Mouse (Mus musculus): ENCODE measurements around the gene Eepd1. TPM values are rescaled to one million over a fixed set of nuclear protein-coding genes. Genes with fewer than 3 reads are reported as not detected.
"Not testable (repeated sequence)": the region's sequence is repeated elsewhere in the genome, so short reads cannot be mapped to it uniquely, and the experiment has no call there.

Gene Eepd1
- total RNA-seq (2021): 10 to 100 TPM; 43.5 to 72.8 TPM
- long read RNA-seq, experiment 1, transcript Eepd1-201 (8 exons, 2,723 nt): major isoform, 142 of 168 reads
- long read RNA-seq, experiment 1, partial matches to known transcripts: 5 of 168 reads
- long read RNA-seq, experiment 1, other reads (novel, unspliced or antisense): 21 of 168 reads
- long read RNA-seq, experiment 2, transcript Eepd1-201 (8 exons, 2,723 nt): major isoform, 175 of 222 reads
- long read RNA-seq, experiment 2, partial matches to known transcripts: 31 of 222 reads
- long read RNA-seq, experiment 2, other reads (novel, unspliced or antisense): 16 of 222 reads

DNA sequence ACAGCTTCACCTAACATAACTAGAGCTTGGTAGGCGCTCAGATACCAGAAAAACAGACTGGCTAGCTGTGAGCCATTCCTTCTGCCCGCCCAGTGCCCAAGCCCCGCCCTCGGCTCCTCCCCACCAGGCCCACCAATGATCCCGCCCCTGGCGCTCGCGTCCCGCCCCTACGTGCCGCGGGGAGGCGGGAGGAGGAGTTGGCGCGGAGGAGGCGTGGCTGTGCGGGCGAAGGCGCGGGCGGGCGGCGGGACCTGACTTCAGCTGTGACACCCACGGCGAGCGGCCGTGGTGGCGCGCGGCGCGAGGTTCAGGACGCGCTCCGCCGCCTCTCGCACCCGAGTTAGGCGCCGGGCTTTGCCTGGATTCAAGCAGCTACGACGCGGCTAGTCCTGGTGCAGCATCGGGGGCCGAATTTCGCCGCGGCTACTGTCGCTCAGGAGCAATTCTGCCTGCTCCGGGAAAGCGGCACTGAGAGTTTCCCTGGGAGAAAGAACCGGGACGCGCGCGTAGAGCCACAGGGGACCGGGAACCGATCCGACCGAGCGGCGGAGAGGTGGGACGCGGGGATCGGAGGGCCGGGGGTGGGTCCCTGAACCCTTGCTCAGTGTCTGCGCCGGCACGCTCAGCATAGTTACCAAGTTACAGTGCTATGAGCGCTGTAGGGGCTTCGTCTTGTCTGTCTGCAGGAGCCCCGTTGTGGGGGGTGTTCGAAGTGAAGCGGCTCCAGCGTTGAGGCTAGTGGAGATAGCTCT lies at the start of gene Eepd1:
Gene Eepd1 (plus strand): TSS at position 204 of the 752 bp plus-strand sequence.
- intact Hi-C loops (cut with DNase I; ENCODE audit: low total_unique reads): loop anchor here (10.0 kb wide), 2 partner anchors 103 to 167 kb away; no protein-coding TSS in a partner anchor

DNA sequence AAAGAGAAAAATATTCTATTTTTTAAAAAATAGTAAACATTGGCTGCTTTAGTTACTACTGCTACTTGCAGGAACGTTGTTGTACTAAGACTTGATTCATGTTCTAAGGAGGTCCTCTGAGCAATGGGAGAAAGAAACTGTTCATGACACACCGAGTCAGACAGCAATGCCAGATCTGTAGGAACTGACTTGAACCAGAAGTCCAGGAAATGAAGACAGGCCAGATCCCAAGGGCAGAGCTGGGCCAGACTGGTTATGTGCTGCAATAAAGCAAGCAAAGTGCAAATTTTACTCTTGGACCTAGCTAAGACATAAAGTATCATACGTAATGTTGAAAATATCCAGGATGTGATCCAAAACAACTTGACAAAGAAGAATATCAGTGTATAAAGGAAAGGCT lies 42.5 kb upstream of the Eepd1 start:
- DNase-seq: no peak
- intact Hi-C loops (cut with DNase I; ENCODE audit: low total_unique reads): no loop called here

More for the DNA sequence above, at the start of gene Eepd1:
- peak; percentile 98 for DNase-seq

DNA sequence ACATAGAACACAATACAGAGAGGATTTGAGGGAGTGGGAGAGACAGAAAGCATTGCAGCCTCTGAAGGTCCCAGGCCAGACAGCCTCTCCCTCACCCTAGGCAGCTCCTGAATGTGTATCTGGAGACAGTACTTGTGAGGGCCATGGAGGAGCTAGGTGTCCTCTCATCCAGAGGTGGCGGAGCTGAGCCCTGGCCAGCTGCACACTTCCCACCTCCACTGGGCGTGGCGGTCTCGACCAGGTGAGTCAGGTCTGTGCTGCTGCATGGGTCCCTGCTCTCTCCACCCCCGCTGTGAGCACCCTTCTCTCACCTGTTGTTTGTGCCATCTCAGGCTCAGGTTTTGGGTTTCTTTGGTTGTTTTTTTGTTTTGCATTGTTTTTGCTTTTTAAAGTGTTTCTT lies 41.3 kb upstream of the Eepd1 start:
- DNase-seq; intact Hi-C loops (cut with DNase I; ENCODE audit: low total_unique reads): not testable (repeated sequence)

DNA sequence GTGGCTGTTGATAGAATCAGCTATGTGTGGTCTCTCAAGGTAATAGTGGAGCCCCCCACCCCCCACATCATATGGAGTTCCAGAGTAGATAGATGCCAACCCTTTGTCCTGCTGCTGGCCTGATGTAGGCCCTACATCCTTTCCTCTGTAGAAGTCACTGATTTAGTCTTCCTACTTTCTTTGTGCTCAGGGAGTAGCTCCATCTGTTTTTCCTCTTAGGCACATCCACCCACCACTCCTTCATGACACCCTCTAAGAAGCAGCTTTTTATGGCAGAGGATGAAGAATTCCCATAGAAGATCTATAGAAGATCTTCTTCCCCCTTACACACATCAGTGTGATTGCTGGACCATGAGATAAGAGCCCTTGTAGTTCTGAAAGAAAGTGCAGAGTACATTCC lies 39.3 kb upstream of the Eepd1 start:
- intact Hi-C loops (cut with DNase I; ENCODE audit: low total_unique reads): no loop called here
- no peak for DNase-seq

DNA sequence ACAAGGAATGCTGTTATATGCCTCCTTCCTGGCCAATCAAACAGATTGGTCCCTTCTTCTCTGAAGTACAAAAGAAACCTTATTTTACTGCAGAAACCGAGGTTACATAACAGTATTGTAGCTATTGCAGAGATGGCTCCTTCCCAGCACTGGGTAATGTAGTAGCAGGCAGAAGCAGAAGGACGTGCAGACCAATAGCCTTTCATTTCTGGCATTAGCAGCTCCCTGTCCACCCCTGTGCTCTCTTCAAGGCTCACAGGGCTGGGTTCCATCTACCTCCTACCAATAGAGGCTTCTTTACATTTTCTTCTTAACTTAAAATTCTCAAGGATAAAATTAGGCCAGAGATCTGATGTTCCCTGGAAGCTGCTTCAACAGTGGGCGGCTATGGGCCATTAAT lies 38.3 kb upstream of the Eepd1 start:
- no peak for DNase-seq
- intact Hi-C loops (cut with DNase I; ENCODE audit: low total_unique reads): no loop called here

DNA sequence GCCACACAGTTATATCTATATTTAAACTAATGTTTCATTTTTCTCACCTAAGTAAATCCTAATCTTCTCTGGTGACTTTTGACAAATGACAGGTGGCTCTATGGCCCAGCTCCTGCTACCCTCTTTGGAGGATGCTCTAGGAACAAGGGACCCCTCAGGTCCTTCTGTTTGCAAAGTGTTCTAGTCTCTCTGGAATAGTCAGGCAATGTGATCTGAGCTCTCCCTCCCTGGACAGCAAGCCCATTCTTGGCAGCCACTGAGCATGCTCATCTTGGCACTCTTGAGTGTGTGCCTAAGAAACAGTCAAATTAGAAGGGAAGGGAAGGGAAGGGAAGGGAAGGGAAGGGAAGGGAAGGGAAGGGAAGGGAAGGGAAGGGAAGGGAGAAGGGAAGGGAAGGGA lies 37.8 kb upstream of the Eepd1 start:
- intact Hi-C loops (cut with DNase I; ENCODE audit: low total_unique reads): no loop called here
- DNase-seq: no peak

DNA sequence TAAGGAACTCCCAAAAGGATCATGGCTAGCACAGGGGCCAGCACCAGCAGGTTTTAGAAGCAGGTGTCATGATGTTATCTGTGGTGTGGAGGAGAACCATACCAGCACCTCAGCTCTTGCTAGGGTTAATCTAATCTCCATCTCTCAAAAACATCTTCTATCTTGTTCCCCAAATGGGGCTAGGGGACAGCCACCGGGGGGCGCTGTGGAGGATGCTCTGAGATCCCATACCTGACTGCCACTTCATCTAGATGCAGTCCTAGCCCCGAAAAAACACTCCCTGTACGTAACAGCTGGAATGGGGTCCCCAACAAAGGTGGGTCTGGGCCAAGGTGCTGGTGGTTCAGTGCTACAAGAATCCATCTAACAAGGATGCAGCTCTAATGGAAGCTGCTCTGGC lies 31.0 kb upstream of the Eepd1 start:
- intact Hi-C loops (cut with DNase I; ENCODE audit: low total_unique reads): no loop called here
- DNase-seq: no peak

DNA sequence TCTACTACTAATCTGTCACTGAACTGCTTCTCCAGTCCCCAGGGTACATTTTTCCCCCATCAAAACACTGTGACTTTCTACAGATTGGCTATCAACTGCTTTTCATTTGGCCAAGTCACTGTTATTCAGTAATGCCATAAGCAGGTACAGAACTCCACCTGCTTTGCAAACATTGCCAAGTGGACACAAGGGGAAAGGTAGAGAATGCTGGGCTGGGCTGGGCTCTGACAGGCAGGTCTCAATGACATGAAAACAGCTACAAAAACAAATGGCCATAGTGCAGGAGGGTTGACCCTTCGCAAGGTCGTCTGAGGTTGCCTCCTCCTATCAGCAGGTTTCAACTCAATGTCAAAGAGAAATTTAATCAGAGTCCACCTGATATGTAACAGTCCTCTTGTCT lies 26.3 kb upstream of the Eepd1 start:
- intact Hi-C loops (cut with DNase I; ENCODE audit: low total_unique reads): no loop called here
- no peak for DNase-seq

DNA sequence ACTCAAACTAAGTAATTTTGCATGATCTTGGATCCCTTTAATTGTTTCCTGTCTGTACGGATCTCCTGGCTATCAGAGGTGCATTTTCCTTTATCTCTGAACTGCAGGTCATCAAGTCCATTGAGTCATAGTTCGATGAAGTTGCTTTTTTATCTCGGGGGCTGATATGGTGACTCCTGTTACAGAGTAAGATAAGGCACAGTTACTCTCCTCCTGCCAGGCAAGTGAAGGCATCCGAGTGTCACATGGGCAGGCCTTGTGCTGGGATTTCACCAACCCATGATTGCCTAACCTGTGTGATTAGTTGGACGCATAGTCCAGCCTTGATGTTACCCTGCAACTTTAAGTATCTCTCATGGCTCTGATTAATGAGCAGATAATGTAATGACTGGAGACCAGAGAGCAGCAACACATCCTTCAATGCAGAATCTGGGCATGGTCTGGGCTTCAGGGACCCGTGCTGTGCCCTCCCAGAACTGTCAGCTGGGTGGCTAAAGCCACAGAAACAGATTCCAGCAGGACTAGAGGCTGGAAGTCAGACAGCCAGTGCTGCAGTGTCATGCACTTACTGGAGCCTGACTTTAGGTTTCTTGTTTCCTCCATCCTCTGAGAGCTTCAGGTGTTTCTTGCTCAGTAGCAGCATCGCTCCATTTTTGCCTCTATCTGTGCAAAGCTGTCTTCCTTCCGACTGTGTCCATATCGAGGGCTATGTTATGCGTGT lies 20.4 kb upstream of the Eepd1 start:
- intact Hi-C loops (cut with DNase I; ENCODE audit: low total_unique reads): no loop called here
- no peak for DNase-seq

DNA sequence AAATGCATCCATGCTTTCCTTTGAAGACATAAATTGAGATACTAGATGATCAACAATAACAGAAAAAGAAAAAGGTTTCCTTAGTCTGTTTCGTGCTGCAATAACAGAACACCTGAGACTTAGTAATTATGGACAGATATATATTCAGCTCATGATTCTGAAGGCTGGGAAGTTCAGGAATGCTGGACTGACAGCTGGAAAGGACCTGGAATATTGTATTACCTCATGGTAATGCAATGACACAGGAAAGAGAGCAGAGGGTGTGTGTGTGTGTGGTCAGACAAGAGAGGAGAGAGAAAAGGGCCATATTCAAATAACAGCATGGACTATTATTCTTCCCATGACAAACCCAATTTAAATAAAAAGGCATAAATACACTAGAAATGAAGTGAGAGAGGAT lies 17.0 kb upstream of the Eepd1 start:
- intact Hi-C loops (cut with DNase I; ENCODE audit: low total_unique reads): no loop called here
- no peak for DNase-seq

DNA sequence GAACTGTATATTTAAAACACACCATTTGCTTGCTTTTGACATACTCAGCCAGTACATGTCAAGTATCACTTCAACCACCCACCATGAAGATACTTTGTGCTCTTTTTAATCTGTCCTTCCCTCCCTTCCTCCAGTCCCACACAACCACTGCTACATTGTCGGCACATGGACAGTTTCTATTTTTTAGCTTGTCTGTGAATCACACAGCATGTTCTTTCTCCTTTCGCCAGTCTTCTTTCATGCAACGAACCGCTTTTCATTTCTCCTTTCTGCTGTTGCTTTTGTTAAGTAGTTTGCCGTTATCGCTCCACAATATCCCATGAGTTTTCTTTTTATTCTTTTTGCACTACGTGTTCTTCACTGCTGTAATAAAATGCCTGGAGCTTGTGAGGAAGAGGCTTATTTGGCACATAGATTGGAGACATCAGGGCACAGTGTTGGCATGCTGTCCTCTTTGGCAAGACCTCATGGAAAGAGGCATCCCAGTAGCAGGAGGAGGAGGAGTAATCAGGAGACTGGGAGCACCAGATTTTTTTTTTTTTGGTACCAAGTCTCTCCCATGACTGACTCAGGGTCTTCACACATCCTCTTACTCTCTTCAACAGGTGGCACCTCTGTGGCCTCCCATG lies 1.8 kb upstream of the Eepd1 start:
- no peak for DNase-seq
- intact Hi-C loops (cut with DNase I; ENCODE audit: low total_unique reads): loop anchor here (10.0 kb wide), 2 partner anchors 105 to 165 kb away; no protein-coding TSS in a partner anchor

DNA sequence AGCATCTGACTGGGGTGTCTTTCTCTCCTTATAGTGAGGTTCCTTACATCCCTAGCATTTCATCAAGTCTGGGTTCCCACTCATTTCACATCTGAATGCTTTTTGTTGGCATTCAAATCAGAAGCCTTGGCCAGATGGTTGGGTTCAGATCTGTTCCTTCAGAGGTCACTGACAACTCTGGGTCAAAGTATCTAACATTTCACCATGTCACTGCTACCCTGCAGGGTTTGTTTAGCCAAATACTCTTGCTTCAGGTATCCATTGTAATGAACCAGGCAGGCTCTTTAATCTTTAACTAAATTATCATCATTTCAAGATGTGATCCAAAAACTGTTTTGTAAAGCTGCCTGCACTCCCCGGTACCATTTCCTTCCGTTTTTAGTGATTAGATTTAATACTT lies 671 bp upstream of the Eepd1 start:
- intact Hi-C loops (cut with DNase I; ENCODE audit: low total_unique reads): loop anchor here (10.0 kb wide), 2 partner anchors 104 to 166 kb away; no protein-coding TSS in a partner anchor
- no peak for DNase-seq

DNA sequence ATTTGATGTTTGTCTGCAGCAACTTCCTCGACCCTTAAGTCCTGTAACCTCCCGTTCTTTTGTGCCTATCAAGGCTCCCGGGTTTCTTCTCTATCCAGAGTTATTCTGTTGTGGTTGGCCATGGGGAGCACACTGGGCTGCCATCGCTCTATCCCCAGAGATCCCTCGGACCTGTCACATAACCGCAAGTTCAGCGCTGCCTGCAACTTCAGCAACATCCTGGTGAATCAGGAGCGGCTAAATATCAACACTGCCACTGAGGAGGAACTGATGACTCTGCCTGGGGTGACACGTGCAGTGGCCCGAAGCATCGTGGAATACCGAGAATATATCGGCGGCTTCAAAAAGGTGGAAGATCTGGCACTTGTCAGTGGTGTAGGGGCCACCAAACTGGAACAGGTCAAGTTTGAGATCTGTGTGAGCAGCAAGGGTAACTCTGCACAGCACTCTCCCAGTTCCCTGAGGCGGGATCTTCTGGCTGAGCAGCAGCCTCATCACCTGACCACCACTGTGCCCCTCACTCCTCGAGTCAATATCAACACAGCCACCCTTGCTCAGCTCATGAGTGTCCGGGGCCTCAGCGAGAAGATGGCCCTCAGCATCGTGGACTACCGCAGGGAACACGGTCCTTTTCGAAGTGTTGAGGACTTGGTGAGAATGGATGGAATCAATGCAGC lies 1.1 kb downstream of the Eepd1 start:
- DNase-seq: no peak
- intact Hi-C loops (cut with DNase I; ENCODE audit: low total_unique reads): loop anchor here (10.0 kb wide), 2 partner anchors 102 to 168 kb away; no protein-coding TSS in a partner anchor

DNA sequence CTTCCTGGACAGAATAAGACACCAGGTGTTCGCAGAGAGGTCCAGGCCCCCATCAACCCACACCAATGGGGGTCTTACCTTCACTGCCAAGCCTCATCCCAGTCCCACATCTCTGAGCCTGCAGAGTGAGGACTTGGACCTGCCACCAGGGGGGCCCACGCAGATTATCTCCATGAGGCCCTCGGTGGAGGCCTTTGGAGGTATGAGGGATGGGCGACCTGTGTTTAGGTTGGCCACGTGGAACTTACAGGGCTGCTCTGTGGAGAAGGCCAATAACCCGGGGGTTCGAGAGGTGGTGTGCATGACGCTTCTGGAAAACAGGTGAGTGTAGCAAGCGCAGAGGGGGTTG lies 1.6 kb downstream of the Eepd1 start:
- intact Hi-C loops (cut with DNase I; ENCODE audit: low total_unique reads): loop anchor here (10.0 kb wide), 2 partner anchors 102 to 168 kb away; no protein-coding TSS in a partner anchor
- no peak for DNase-seq

DNA sequence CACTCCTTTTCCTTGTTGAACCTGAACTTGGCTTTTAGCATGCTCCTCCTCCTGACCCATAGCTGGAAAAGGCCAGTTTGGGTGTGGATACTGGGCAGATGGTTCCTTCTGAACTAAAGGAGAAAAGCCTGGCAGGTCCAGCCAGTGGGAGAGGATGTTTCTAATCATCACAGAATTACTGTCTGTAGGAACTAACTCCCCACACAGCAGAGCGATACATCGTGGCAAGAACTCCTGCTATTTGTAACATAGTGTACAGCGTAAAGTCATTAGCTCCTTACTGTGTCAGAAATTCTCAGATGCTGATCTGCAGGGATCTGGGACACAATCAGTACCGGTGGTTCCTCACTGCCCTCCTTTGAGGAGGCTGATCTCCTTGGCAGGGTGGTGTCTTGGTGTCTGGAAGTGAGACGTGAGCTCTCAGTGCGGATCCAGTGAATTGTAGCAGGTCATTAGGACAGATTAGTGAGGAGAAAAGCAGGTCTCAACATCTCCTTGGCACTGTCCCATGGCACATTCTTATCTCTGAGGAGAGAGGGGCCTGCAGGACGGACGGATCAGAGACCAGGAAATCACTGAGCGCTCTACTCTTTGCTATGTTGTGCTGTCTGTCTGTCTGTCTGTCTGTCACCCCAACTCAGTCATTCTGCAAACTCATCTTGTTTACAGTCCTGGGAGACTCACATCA lies 2.7 kb downstream of the Eepd1 start:
- no peak for DNase-seq
- intact Hi-C loops (cut with DNase I; ENCODE audit: low total_unique reads): loop anchor here (10.0 kb wide), 2 partner anchors 101 to 169 kb away; no protein-coding TSS in a partner anchor

DNA sequence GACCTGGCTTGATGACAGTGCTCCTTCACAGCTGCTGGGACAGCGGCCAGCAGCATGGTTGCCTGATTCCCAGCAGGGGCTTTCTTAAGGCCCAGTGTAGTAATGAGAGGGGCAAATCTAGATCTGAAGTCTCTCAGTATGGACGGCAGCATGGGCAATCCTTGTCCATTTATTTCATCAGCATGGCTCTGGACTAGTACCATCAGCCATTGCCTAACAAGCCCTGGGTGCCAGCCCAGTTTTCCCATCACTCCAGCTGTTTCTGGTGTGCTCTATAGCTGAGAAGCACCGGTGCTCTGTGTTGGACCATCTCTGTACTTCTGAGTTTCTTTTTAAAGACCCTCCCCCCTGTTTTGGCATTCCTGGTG lies 3.3 kb downstream of the Eepd1 start:
- intact Hi-C loops (cut with DNase I; ENCODE audit: low total_unique reads): loop anchor here (10.0 kb wide), 2 partner anchors 100 to 170 kb away; no protein-coding TSS in a partner anchor
- DNase-seq: peak; percentile 37

DNA sequence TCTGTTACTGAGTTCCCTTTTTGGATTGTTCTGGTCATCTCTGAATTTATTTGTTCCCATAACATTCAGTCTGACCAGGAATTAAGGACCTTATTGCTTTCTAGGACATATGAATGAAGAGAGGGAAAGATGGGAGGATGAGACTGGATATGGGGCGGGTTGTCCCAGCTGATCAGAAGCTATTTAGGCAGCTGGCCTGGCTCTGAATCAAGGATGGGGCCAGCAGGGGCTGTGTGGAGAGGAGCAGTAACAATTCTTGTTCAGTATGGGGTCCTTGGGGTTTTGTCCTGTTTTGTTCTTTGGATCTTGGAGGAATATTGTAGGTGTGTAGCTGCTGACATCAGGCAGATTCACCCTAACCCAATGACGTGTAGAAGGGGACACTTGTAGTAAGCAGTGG lies 3.7 kb downstream of the Eepd1 start:
- DNase-seq: peak; percentile 31
- intact Hi-C loops (cut with DNase I; ENCODE audit: low total_unique reads): loop anchor here (10.0 kb wide), 2 partner anchors 100 to 170 kb away; no protein-coding TSS in a partner anchor

DNA sequence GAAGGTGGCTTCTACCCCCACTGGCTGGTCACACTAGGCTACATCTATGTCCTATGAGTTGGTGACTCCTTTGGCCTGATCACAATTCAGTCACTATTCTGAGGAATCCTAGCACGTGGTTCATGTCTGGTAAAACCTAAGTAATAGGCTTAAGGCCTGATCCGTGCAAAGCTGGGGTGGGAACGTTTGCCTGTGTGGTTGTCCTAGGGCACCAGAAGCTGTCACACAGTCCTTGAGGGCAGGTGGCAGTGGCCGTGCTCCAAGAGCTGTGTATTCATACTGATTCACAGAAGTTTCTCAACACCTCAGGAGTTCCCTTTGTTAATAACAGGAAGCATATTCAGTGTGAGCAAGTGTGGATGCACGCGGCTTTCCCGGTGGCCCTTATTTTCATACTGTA lies 4.1 kb downstream of the Eepd1 start:
- DNase-seq: no peak
- intact Hi-C loops (cut with DNase I; ENCODE audit: low total_unique reads): loop anchor here (10.0 kb wide), 2 partner anchors 99 to 171 kb away; no protein-coding TSS in a partner anchor
